Mouse (Mus musculus): Measurements from ENCODE around the gene Aph1b. TPM values are rescaled to one million over a fixed set of nuclear protein-coding genes. Genes with fewer than 3 reads are reported as not detected.
"Not testable (repeated sequence)": the region's sequence is repeated elsewhere in the genome, so short reads cannot be mapped to it uniquely, and the experiment has no call there.

Gene Aph1b
- 3.2 and 3.4 TPM in 2 replicates for polyA plus RNA-seq (2014; fragmentation: Nextera tagmentation; extraction: Ambion mirVana)

GRCm38 (mm10) chr9:66795464-66796324 lies at the start of gene Aph1b:
TSS of gene Aph1b (minus strand) at chr9:66795490.
- H3K9me3 ChIP-seq (ENCODE audit: control insufficient read depth, low read length) = no peaks in the 10 kb centered on the region
- peak within 1 kb of the TSS; percentile 73 for H3K27ac ChIP-seq (ENCODE audit: low read depth, low read length)
- H3K36me3 ChIP-seq (ENCODE audit: control insufficient read depth, insufficient read depth, low read length) = no peaks in the 10 kb centered on the region
- peak within 1 kb of the TSS; percentile 43 for H3K9ac ChIP-seq (ENCODE audit: low read depth, low read length)
- peaks cover 6% of the 10 kb centered on the region; the same call in 1 of the 2 replicates for H3K4me1 ChIP-seq (replicated peaks; ENCODE audit: control insufficient read depth, insufficient read depth, low read length)
- ATAC-seq (replicated peaks; ENCODE audit: low FRiP score) (peak; percentile 99), DNase-seq (ENCODE audit: low spot score) (peak; percentile 98)
- H3K4me3 ChIP-seq (ENCODE audit: low read depth, low read length) = peak within 1 kb of the TSS; percentile 65
- no peaks in the 10 kb centered on the region for H3K27me3 ChIP-seq (replicated peaks; ENCODE audit: control insufficient read depth, insufficient read depth, low read length)
- 1% methylated on average over 42 of the region's 42 CpGs for WGBS
- peak within 1 kb of the TSS; percentile 98 for H3K4me2 ChIP-seq

GRCm38 (mm10) chr9:66835097-66835480 lies 39.8 kb upstream of the Aph1b start:
- Histone ChIP-seq H3K36me3 (ENCODE audit: control insufficient read depth, insufficient read depth, low read length) (no peaks in the 10 kb centered on the region), H3K27me3 (replicated peaks; ENCODE audit: control insufficient read depth, insufficient read depth, low read length) (peaks cover 2% of the 10 kb centered on the region; the same call in 1 of the 2 replicates), H3K9ac (ENCODE audit: low read depth, low read length) (peak overlapping the region; percentile 70), H3K9me3 (ENCODE audit: control insufficient read depth, low read length) (no peaks in the 10 kb centered on the region), H3K4me2 (peak overlapping the region; percentile 94), H3K27ac (ENCODE audit: low read depth, low read length) (peak overlapping the region; percentile 52; the same call in 1 of the 2 replicates), H3K4me3 (ENCODE audit: low read depth, low read length) (peak overlapping the region; percentile 71), H3K4me1 (replicated peaks; ENCODE audit: control insufficient read depth, insufficient read depth, low read length) (peaks cover 11% of the 10 kb centered on the region)
- peak; percentile 65 for ATAC-seq (replicated peaks; ENCODE audit: low FRiP score)
- WGBS = under 1% methylated on average over 24 of the region's 24 CpGs
- DNase-seq (ENCODE audit: low spot score) = no peak

GRCm38 (mm10) chr9:66834318-66835096 lies 39.2 kb upstream of the Aph1b start, which contains the start of gene Aph1c:
TSS of gene Aph1c (minus strand) at chr9:66834726.
- ATAC-seq (replicated peaks; ENCODE audit: low FRiP score) (peak; percentile 99), DNase-seq (ENCODE audit: low spot score) (peak; percentile 98)
- under 1% methylated on average over 58 of the region's 58 CpGs for WGBS
- Histone ChIP-seq H3K9ac (ENCODE audit: low read depth, low read length) (peak within 1 kb of the TSS; percentile 70), H3K36me3 (ENCODE audit: control insufficient read depth, insufficient read depth, low read length) (no peaks in the 10 kb centered on the region), H3K4me3 (ENCODE audit: low read depth, low read length) (peak within 1 kb of the TSS; percentile 71), H3K27me3 (replicated peaks; ENCODE audit: control insufficient read depth, insufficient read depth, low read length) (peaks cover 2% of the 10 kb centered on the region; the same call in 1 of the 2 replicates), H3K4me1 (replicated peaks; ENCODE audit: control insufficient read depth, insufficient read depth, low read length) (peaks cover 11% of the 10 kb centered on the region), H3K4me2 (peak within 1 kb of the TSS; percentile 94), H3K27ac (ENCODE audit: low read depth, low read length) (peak within 1 kb of the TSS; percentile 52; the same call in 1 of the 2 replicates), H3K9me3 (ENCODE audit: control insufficient read depth, low read length) (no peaks in the 10 kb centered on the region)

- H3K9ac ChIP-seq (ENCODE audit: low read depth, low read length) = peak overlapping the region; percentile 4; the same call in 1 of the 2 replicates
- no peaks in the 10 kb centered on the region for H3K36me3 ChIP-seq (ENCODE audit: control insufficient read depth, insufficient read depth, low read length)
- 26% methylated on average over 7 of the region's 7 CpGs for WGBS
- H3K4me3 ChIP-seq (ENCODE audit: low read depth, low read length) = peak overlapping the region; percentile 71
- H3K4me1 ChIP-seq (replicated peaks; ENCODE audit: control insufficient read depth, insufficient read depth, low read length) = peaks cover 11% of the 10 kb centered on the region
- DNase-seq (ENCODE audit: low spot score) (no peak), ATAC-seq (replicated peaks; ENCODE audit: low FRiP score) (no peak)
- H3K27ac ChIP-seq (ENCODE audit: low read depth, low read length) = no peak overlapping the region
- no peaks in the 10 kb centered on the region for H3K9me3 ChIP-seq (ENCODE audit: control insufficient read depth, low read length)
- peak overlapping the region; percentile 94 for H3K4me2 ChIP-seq
- peaks cover 2% of the 10 kb centered on the region; the same call in 1 of the 2 replicates for H3K27me3 ChIP-seq (replicated peaks; ENCODE audit: control insufficient read depth, insufficient read depth, low read length)
These were observed 38.6 kb upstream of the Aph1b start for GRCm38 (mm10) chr9:66833851-66834250.

- Histone ChIP-seq H3K4me2 (no peak overlapping the region), H3K27ac (ENCODE audit: low read depth, low read length) (no peak overlapping the region), H3K4me3 (ENCODE audit: low read depth, low read length) (no peak overlapping the region), H3K9me3 (ENCODE audit: control insufficient read depth, low read length) (no peaks in the 10 kb centered on the region), H3K4me1 (replicated peaks; ENCODE audit: control insufficient read depth, insufficient read depth, low read length) (peaks cover 11% of the 10 kb centered on the region), H3K27me3 (replicated peaks; ENCODE audit: control insufficient read depth, insufficient read depth, low read length) (peaks cover 2% of the 10 kb centered on the region; the same call in 1 of the 2 replicates), H3K9ac (ENCODE audit: low read depth, low read length) (no peak overlapping the region), H3K36me3 (ENCODE audit: control insufficient read depth, insufficient read depth, low read length) (no peaks in the 10 kb centered on the region)
- WGBS = 35% methylated on average over 4 of the region's 4 CpGs
- no peak for ATAC-seq (replicated peaks; ENCODE audit: low FRiP score)
- DNase-seq (ENCODE audit: low spot score) = no peak
These were observed 37.1 kb upstream of the Aph1b start for GRCm38 (mm10) chr9:66832366-66832908.

GRCm38 (mm10) chr9:66825990-66826389 lies 30.7 kb upstream of the Aph1b start:
- H3K4me2 ChIP-seq = no peak overlapping the region
- no peak overlapping the region for H3K27ac ChIP-seq (ENCODE audit: low read depth, low read length)
- 40% methylated on average over 1 of the region's 1 CpGs for WGBS
- DNase-seq (ENCODE audit: low spot score) = no peak
- H3K36me3 ChIP-seq (ENCODE audit: control insufficient read depth, insufficient read depth, low read length) = no peaks in the 10 kb centered on the region
- H3K9me3 ChIP-seq (ENCODE audit: control insufficient read depth, low read length) = no peaks in the 10 kb centered on the region
- ATAC-seq (replicated peaks; ENCODE audit: low FRiP score) = no peak
- no peaks in the 10 kb centered on the region for H3K4me1 ChIP-seq (replicated peaks; ENCODE audit: control insufficient read depth, insufficient read depth, low read length)
- no peak overlapping the region for H3K9ac ChIP-seq (ENCODE audit: low read depth, low read length)
- no peaks in the 10 kb centered on the region for H3K27me3 ChIP-seq (replicated peaks; ENCODE audit: control insufficient read depth, insufficient read depth, low read length)
- no peak overlapping the region for H3K4me3 ChIP-seq (ENCODE audit: low read depth, low read length)

- H3K4me2 ChIP-seq; ATAC-seq (replicated peaks; ENCODE audit: low FRiP score): not testable (repeated sequence)
- no CpG with 5 or more reads among the region's 5 CpGs for WGBS
These were observed 27.0 kb upstream of the Aph1b start for GRCm38 (mm10) chr9:66822255-66822654.

GRCm38 (mm10) chr9:66820996-66821395 lies 25.7 kb upstream of the Aph1b start:
- DNase-seq (ENCODE audit: low spot score) = no peak

More at GRCm38 (mm10) chr9:66822255-66822654, 27.0 kb upstream of the Aph1b start:
- H3K27ac ChIP-seq (ENCODE audit: low read depth, low read length); H3K9ac ChIP-seq (ENCODE audit: low read depth, low read length); H3K27me3 ChIP-seq (replicated peaks; ENCODE audit: control insufficient read depth, insufficient read depth, low read length); H3K4me3 ChIP-seq (ENCODE audit: low read depth, low read length); H3K9me3 ChIP-seq (ENCODE audit: control insufficient read depth, low read length); H3K4me1 ChIP-seq (replicated peaks; ENCODE audit: control insufficient read depth, insufficient read depth, low read length); H3K36me3 ChIP-seq (ENCODE audit: control insufficient read depth, insufficient read depth, low read length); DNase-seq (ENCODE audit: low spot score): not testable (repeated sequence)

More at GRCm38 (mm10) chr9:66820996-66821395, 25.7 kb upstream of the Aph1b start:
- Histone ChIP-seq H3K4me1 (replicated peaks; ENCODE audit: control insufficient read depth, insufficient read depth, low read length) (no peaks in the 10 kb centered on the region), H3K27ac (ENCODE audit: low read depth, low read length) (no peak overlapping the region), H3K27me3 (replicated peaks; ENCODE audit: control insufficient read depth, insufficient read depth, low read length) (no peaks in the 10 kb centered on the region), H3K9ac (ENCODE audit: low read depth, low read length) (no peak overlapping the region), H3K4me3 (ENCODE audit: low read depth, low read length) (no peak overlapping the region), H3K9me3 (ENCODE audit: control insufficient read depth, low read length) (no peaks in the 10 kb centered on the region), H3K4me2 (no peak overlapping the region), H3K36me3 (ENCODE audit: control insufficient read depth, insufficient read depth, low read length) (no peaks in the 10 kb centered on the region)
- ATAC-seq (replicated peaks; ENCODE audit: low FRiP score) = no peak
- 55% methylated on average over 5 of the region's 5 CpGs for WGBS
